Mouse (Mus musculus): ENCODE results near the gene Ccn5. TPM values are rescaled to one million over a fixed set of nuclear protein-coding genes. Genes with fewer than 3 reads are reported as not detected.
A peak's percentile ranks its signal among the peaks of the same experiment; 100 is the strongest.

Ccn5 gene
- total and polyA plus RNA-seq, 2 experiments from 2014 or later, result 0.31 TPM; not detected in 1

GRCm38 (mm10) chr2:163876830-163877498, 56.3 kb downstream of the Ccn5 start:
- H3K4me3 ChIP-seq (ENCODE audit: low read depth, low read length), result no peak overlapping the region
- H3K36me3 ChIP-seq (ENCODE audit: insufficient read depth), result no peaks in the 10 kb centered on the region
- no peaks in the 10 kb centered on the region for H3K4me1 ChIP-seq (ENCODE audit: insufficient read depth)
- H3K4me2 ChIP-seq (ENCODE audit: low read depth), result no peak overlapping the region
- no peak overlapping the region for H3K9ac ChIP-seq
- 55% methylated on average over 14 of the region's 14 CpGs for WGBS
- DNase-seq (no peak), ATAC-seq (peak; percentile 24; the same call in 1 of the 2 replicates)
- H3K27ac ChIP-seq (ENCODE audit: low read depth, low read length), result no peak overlapping the region
- no peak for TF ChIP-seq CTCF (IDR thresholded peaks at IDR 0.05; ENCODE audit: low read depth)
- no peaks in the 10 kb centered on the region for H3K27me3 ChIP-seq (ENCODE audit: insufficient read depth, low read length)
- H3K9me3 ChIP-seq (ENCODE audit: low read length), result no peaks in the 10 kb centered on the region

GRCm38 (mm10) chr2:163880891-163881290, 60.2 kb downstream of the Ccn5 start:
- no peaks in the 10 kb centered on the region for H3K27me3 ChIP-seq (ENCODE audit: insufficient read depth, low read length)
- no peak overlapping the region for H3K4me3 ChIP-seq (ENCODE audit: low read depth, low read length)
- ATAC-seq (no peak), DNase-seq (no peak)
- H3K9ac ChIP-seq, result no peak overlapping the region
- H3K9me3 ChIP-seq (ENCODE audit: low read length), result no peaks in the 10 kb centered on the region
- no peak for TF ChIP-seq CTCF (IDR thresholded peaks at IDR 0.05; ENCODE audit: low read depth)
- no peak overlapping the region for H3K4me2 ChIP-seq (ENCODE audit: low read depth)
- 69% methylated on average over 6 of the region's 6 CpGs for WGBS
- H3K27ac ChIP-seq (ENCODE audit: low read depth, low read length), result no peak overlapping the region
- no peaks in the 10 kb centered on the region for H3K4me1 ChIP-seq (ENCODE audit: insufficient read depth)
- H3K36me3 ChIP-seq (ENCODE audit: insufficient read depth), result no peaks in the 10 kb centered on the region

Other genes with a start within 250 kb of the Ccn5 start
- gene Ttpal, start 218.5 kb upstream of the Ccn5 start, total RNA-seq (2014; rRNA removed), result 80.6 and 89.2 TPM in 2 replicates
- gene Ttpal, start 218.5 kb upstream of the Ccn5 start, polyA plus RNA-seq (2015; fragmentation: Nextera tagmentation; extraction: Ambion mirVana), result 23.5 and 32.1 TPM in 2 replicates
- 81.9 and 98.2 TPM in 2 replicates for gene Serinc3, start 175.7 kb upstream of the Ccn5 start, total RNA-seq (2014; rRNA removed)
- gene Serinc3, start 175.7 kb upstream of the Ccn5 start, polyA plus RNA-seq (2015; fragmentation: Nextera tagmentation; extraction: Ambion mirVana), result 26.4 and 31.7 TPM in 2 replicates
- 114 and 138 TPM in 2 replicates for gene Pkig, start 162.5 kb upstream of the Ccn5 start, total RNA-seq (2014; rRNA removed)
- 211 and 214 TPM in 2 replicates for gene Pkig, start 162.5 kb upstream of the Ccn5 start, polyA plus RNA-seq (2015; fragmentation: Nextera tagmentation; extraction: Ambion mirVana)
- 4.3 and 6.2 TPM in 2 replicates for gene Ada, start 70.6 kb upstream of the Ccn5 start, total RNA-seq (2014; rRNA removed)
- gene Ada, start 70.6 kb upstream of the Ccn5 start, polyA plus RNA-seq (2015; fragmentation: Nextera tagmentation; extraction: Ambion mirVana), result 4.6 and 5.4 TPM in 2 replicates
- gene Kcnk15, start 32.8 kb downstream of the Ccn5 start, total RNA-seq (2014; rRNA removed), result 0.19 TPM in 1 of 2 replicates, not detected in the other
- 0.15 TPM in 1 of 2 replicates, not detected in the other for gene Kcnk15, start 32.8 kb downstream of the Ccn5 start, polyA plus RNA-seq (2015; fragmentation: Nextera tagmentation; extraction: Ambion mirVana)
- 53.8 and 59.1 TPM in 2 replicates for gene Rims4, start 97.8 kb downstream of the Ccn5 start, total RNA-seq (2014; rRNA removed)
- gene Rims4, start 97.8 kb downstream of the Ccn5 start, polyA plus RNA-seq (2015; fragmentation: Nextera tagmentation; extraction: Ambion mirVana), result 9.5 and 16.3 TPM in 2 replicates
- gene Ywhab, start 174.1 kb downstream of the Ccn5 start, total RNA-seq (2014; rRNA removed), result 161 and 171 TPM in 2 replicates
- 510 and 620 TPM in 2 replicates for gene Ywhab, start 174.1 kb downstream of the Ccn5 start, polyA plus RNA-seq (2015; fragmentation: Nextera tagmentation; extraction: Ambion mirVana)
- gene Pabpc1l, start 204.6 kb downstream of the Ccn5 start, total RNA-seq (2014; rRNA removed), result 0.71 and 1.1 TPM in 2 replicates
- 1.8 and 2.6 TPM in 2 replicates for gene Pabpc1l, start 204.6 kb downstream of the Ccn5 start, polyA plus RNA-seq (2015; fragmentation: Nextera tagmentation; extraction: Ambion mirVana)
- 33.5 and 36.1 TPM in 2 replicates for gene Stk4, start 249.5 kb downstream of the Ccn5 start, total RNA-seq (2014; rRNA removed)
- gene Stk4, start 249.5 kb downstream of the Ccn5 start, polyA plus RNA-seq (2015; fragmentation: Nextera tagmentation; extraction: Ambion mirVana), result 17.4 and 19.3 TPM in 2 replicates

Data from forebrain, postnatal 0 days (tissue).